Mouse (Mus musculus) MN1 (cell line): ENCODE measurements at regions not wholly inside any gene's neighbourhood (a gene's known extent, or its start where the extent isn't known, plus 50 kb on each side); places are given as distances from the start of the nearest gene placed in this dataset.

Source experiments
- DNase-seq: peaks from one replicate; pipeline ENCODE4 v3.0.0-alpha.2; 2016; ENCODE audit warnings: low spot score

GRCm38 (mm10) chr16:12359116-12359515 is 375.2 kb downstream of the Shisa9 start:
- no peak for DNase-seq

DNA sequence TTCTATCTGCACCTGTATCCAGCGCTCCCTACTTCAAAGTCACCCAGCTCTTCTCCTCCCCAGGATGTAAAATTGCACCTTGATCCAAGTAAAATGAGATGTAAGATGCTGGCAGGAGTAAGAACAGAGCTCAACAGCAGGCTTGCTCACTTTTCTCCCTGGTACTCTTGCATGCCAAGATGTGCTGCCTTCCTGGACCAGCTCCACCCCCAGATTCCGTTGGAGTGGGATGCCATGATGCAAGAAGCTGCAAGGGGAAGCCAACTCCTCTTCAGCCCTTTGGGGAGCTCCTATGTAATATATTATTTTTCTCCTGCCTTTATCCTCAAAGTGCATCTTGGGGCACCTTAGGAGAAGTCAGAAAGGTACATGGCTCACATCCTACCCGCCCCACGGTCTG is 405.6 kb downstream of the Shisa9 start:
- DNase-seq, result peak; percentile 7

DNA sequence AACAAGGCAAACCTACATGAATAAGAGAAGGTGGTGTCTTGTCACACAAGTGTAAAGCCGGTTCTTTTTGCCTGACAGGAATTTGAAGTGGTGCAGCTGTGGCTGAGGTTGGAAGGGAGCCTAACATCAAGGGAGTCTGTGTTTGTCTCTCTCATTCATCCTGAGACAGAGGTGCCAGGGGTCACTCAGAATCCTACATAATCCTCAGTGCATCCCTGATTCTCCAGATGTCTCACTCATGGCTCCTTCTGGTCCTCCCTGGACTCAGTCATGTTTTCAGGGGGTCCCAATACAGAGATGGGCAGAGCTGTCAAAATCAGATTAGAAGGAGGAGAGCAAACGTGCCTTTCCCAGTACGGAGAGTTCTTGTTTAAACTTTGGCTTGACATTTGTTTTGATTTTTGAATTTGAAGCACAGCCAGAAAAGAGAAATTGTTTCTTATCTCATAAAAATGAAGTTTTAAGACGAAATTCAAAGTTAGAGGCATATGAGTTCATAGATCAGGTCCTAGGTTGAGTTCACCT is 451.8 kb downstream of the Shisa9 start:
- no peak for DNase-seq

DNA sequence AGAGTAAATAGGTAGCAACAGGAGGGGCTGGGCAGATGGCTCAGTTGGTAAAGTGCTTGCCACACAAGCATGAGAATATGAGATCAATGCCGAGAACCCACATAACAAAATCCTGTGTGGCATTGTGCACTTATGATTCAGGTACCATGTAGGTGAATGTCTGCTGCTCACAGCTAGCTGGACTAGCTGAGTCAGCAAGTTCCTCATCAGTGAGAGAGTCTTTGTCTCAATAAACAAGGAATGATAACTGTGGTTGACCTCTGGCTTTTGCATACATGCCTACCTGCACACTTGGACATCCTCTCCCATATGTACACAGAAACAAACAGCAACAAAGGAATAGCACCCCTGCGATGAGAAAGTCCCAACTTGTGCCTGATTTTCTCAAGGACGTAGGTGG is 454.7 kb downstream of the Shisa9 start:
- no peak for DNase-seq

DNA sequence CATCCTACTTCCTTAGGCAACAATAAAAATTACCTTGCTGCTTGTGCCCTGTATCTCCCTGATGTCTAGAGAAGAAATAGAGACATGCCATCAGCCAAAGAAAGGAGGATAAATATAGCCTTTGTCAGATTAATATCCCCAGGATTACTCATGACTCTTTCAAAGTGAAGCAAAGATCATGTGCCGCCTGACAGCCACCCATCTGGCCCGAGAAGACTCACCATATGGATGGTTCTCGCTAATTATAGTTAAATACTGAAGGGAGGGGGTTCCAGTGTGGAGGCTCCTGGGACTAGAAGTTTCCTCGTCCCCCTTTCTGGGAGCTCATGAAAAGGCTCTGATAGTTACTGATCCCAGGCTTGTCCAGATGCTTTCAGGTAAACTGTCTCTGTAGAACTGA is 470.9 kb downstream of the Shisa9 start:
- DNase-seq, result no peak
